Mouse (Mus musculus): Measurements from ENCODE around the gene Sergef.

DNA sequence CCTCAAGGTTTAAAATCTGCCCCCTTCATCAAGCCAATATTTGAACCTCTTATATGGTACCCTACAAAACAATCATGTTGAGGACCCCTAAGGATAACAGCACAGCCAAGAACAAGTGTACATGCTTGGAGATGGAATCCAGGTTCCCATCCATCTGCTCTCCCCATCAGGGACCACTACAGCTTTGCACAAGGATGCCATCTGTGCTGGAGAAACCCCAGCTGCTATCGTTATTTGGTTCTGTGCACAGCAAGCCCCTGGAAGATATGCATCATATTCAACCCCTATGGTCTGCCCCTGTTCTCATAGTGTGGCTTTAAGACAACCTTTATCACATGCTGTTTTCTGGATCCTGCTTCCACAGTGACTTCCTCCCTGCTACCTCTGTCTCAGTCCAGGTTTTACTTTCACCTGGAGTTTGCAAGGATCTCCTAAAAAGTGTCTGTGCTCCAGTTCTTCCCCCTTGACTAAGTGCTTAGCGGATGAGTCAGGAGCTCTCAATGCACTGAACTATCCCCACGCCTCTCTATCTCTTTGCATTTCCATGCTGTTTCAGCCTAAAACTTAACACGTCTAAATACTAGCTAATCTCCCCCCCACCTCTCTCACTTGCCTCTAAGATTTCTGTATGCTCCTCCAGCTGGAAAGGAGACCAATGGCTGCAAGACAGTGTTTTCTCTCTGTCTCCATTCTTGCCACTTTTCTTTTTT, 9.0 kb upstream of the Sergef start:
- no peak for TF ChIP-seq CTCF (IDR thresholded peaks at IDR 0.05; ENCODE audit: low read depth, low read length)
- TF ChIP-seq POLR2A (IDR thresholded peaks at IDR 0.05; ENCODE audit: borderline replicate concordance, low read depth, low read length): no peak
